In genomic region chr3:66973391-66973943, GRCm38 (mm10) we compare ENCODE assay signal across 8 mouse cellular contexts. TPM values are rescaled to one million over a fixed set of nuclear protein-coding genes. Genes with fewer than 3 reads are reported as not detected.
DNase-seq lines count a peak whose midpoint lies in the region; ATAC-seq and TF ChIP-seq lines count a peak whose summit lies in the region.

No protein-coding gene starts in this region.

- no peak for TF ChIP-seq CTCF in stomach, postnatal 0 days (IDR thresholded peaks at IDR 0.05; ENCODE audit: low read depth)

- H3K4me1 ChIP-seq in megakaryocyte, embryonic 14.5 days = peaks cover 38% of the 10 kb centered on the region
- H3K4me1 ChIP-seq in stomach, postnatal 0 days (replicated peaks; ENCODE audit: control insufficient read depth, insufficient read depth) = peaks cover 4% of the 10 kb centered on the region; the same call in 1 of the 2 replicates

- peaks cover 85% of the 10 kb centered on the region for H3K27me3 ChIP-seq in megakaryocyte, embryonic 14.5 days (replicated peaks)
- H3K27me3 ChIP-seq in stomach, postnatal 0 days (ENCODE audit: control insufficient read depth, insufficient read depth, low read length) = peaks cover 31% of the 10 kb centered on the region

- under 1% methylated on average over 59 of the region's 59 CpGs for WGBS in stomach, postnatal 0 days

- H3K4me3 ChIP-seq in megakaryocyte, embryonic 14.5 days (replicated peaks) = peak overlapping the region; percentile 92
- H3K4me3 ChIP-seq in stomach, postnatal 0 days (ENCODE audit: low read depth, low read length) = peak overlapping the region; percentile 43

- DNase-seq in urinary bladder, adult 18-20 months (ENCODE audit: low spot score in 2 of 2) = peak; percentile 40 to 68
- no peak for DNase-seq in urinary bladder, postnatal 10 days (ENCODE audit: low spot score)
- DNase-seq in embryo, embryonic 9.5 days (ENCODE audit: extremely low spot score) = peak; percentile 77
- peak; percentile 78 to 86 for DNase-seq in kidney, postnatal 4 days
- peak; percentile 86 for DNase-seq in stomach, postnatal 0 days (ENCODE audit: low spot score)
- no peak for DNase-seq in left cerebral cortex, adult 11 months (ENCODE audit: low spot score)

- H3K36me3 ChIP-seq in megakaryocyte, embryonic 14.5 days (replicated peaks; ENCODE audit: low read length) = no peaks in the 10 kb centered on the region
- no peaks in the 10 kb centered on the region for H3K36me3 ChIP-seq in stomach, postnatal 0 days (ENCODE audit: control insufficient read depth, insufficient read depth, low read length)

- ATAC-seq in hematopoietic stem cell, adult 5-6 weeks (replicated peaks in 1 of 2; ENCODE audit: insufficient read depth in 1 of 2, low FRiP score in 2 of 2, low TSS enrichment in 1 of 2, low read depth in 1 of 2, poor library complexity in 2 of 2, severe bottlenecking in 2 of 2) = peak; percentile 33 to 38; a peak in 3 of 4 replicates
- peak; percentile 92 for ATAC-seq in stomach, postnatal 0 days (ENCODE audit: low FRiP score, low TSS enrichment)

- no peak for TF ChIP-seq EP300 in stomach, postnatal 0 days (optimal IDR thresholded peaks at IDR 0.05)

- peak overlapping the region; percentile 62 for H3K4me2 ChIP-seq in stomach, postnatal 0 days (replicated peaks; ENCODE audit: low read depth)

- H3K9me3 ChIP-seq in megakaryocyte, embryonic 14.5 days = peaks cover 10% of the 10 kb centered on the region
- no peaks in the 10 kb centered on the region for H3K9me3 ChIP-seq in stomach, postnatal 0 days (ENCODE audit: control insufficient read depth, low read length)

- no peak overlapping the region for H3K27ac ChIP-seq in stomach, postnatal 0 days (replicated peaks)

- no peak overlapping the region for H3K9ac ChIP-seq in stomach, postnatal 0 days (ENCODE audit: low read length)

RNA-seq across cellular contexts. Expression of gene Rsrc1, which starts 7.7 kb away (rescaled TPM):
- 42.1 and 45.8 TPM in 2 replicates for total RNA-seq in hematopoietic stem cell, adult 5-6 weeks (2017)
- polyA plus RNA-seq in megakaryocyte, embryonic 14.5 days (2012; ENCODE audit: insufficient read depth, low replicate concordance) = 2.0 and 15.3 TPM in 2 replicates
- polyA plus RNA-seq in stomach, postnatal 0 days (2015; fragmentation: Nextera tagmentation; extraction: Ambion mirVana) = 15.1 and 15.9 TPM in 2 replicates

RNA-seq across cellular contexts. Expression of gene Shox2, which starts 8.1 kb away (rescaled TPM):
- total RNA-seq in hematopoietic stem cell, adult 5-6 weeks (2017) = not detected in 2 replicates
- 0.20 and 2.2 TPM in 2 replicates for polyA plus RNA-seq in megakaryocyte, embryonic 14.5 days (2012; ENCODE audit: insufficient read depth, low replicate concordance)
- polyA plus RNA-seq in stomach, postnatal 0 days (2015; fragmentation: Nextera tagmentation; extraction: Ambion mirVana) = 0.05 and 0.18 TPM in 2 replicates

Comparison
In these comparisons a context has a peak if more than half of its experiments do, and no peak if none do; other contexts are left out.
1. DNase-seq: peak in urinary bladder, adult 18-20 months (2 of 2), embryo, embryonic 9.5 days (single experiment), kidney, postnatal 4 days (2 of 2) and stomach, postnatal 0 days (single experiment); none in urinary bladder, postnatal 10 days (single experiment) and left cerebral cortex, adult 11 months (single experiment).